Mouse (Mus musculus) gastrocnemius, adult 2 months (tissue): ENCODE measurements around the gene Wdr4. TPM values are rescaled to one million over a fixed set of nuclear protein-coding genes. Genes with fewer than 3 reads are reported as not detected.

Experiments used
- DNase-seq: peaks from one replicate; pipeline ENCODE4 v3.0.0; 2022
- H3K27ac ChIP-seq: fragments of 200-600 bp; 2 replicates; pipeline ENCODE4 v1.8.1; 2022; ENCODE audit warnings: mild to moderate bottlenecking
- H3K4me3 ChIP-seq: fragments of 200-600 bp; 2 replicates; pipeline ENCODE4 v1.8.1; 2022; ENCODE audit warnings: mild to moderate bottlenecking, moderate library complexity
- CTCF ChIP-seq: fragments of 200-600 bp; IDR thresholded peaks from 2 replicates; pipeline ENCODE4 v1.8.1; 2022; ENCODE audit warnings: antibody characterized with exemption, mild to moderate bottlenecking, moderate library complexity
- intact Hi-C: fragments of 180-260 bp; cut with DNase I; formaldehyde crosslinking; loops from one replicate; pipeline ENCODE4 v1.15.1; 2025
- long read RNA-seq, 2 experiments: library from polyadenylated mRNA; stranded (forward); transcript quantifications; one replicate each; pipeline ENCODE4 v2.0.0; 2021
- total RNA-seq, 2 experiments: library from RNA; stranded (reverse); gene quantifications; 2 replicates each; pipeline ENCODE4 v1.2.3; 2021

Wdr4 gene
- total RNA-seq = 1 to 10 TPM; 4.3 to 7.7 TPM
- long read RNA-seq, experiment 1, full-length matches to known transcripts = 10 of 10 reads
- long read RNA-seq, experiment 1, partial matches to known transcripts = 0 of 10 reads
- long read RNA-seq, experiment 1, other reads (novel, unspliced or antisense) = 0 of 10 reads
- long read RNA-seq, experiment 2, full-length matches to known transcripts = 13 of 18 reads
- long read RNA-seq, experiment 2, partial matches to known transcripts = 1 of 18 reads
- long read RNA-seq, experiment 2, other reads (novel, unspliced or antisense) = 4 of 18 reads

GRCm38 (mm10) chr17:31519946-31520838 lies at the start of gene Wdr4, which contains the start of gene Ndufv3:
Gene Wdr4 (minus strand): TSS chr17:31519980.
Gene Ndufv3 (plus strand): TSS chr17:31520115.
- intact Hi-C loops = loop anchor here (2.0 kb wide), 1 partner anchor 45 kb away; the partner anchor contains the start of gene Pknox1
- TF ChIP-seq CTCF = no peak
- Histone ChIP-seq H3K4me3 (peak within 1 kb of the TSS; percentile 89), H3K27ac (peak within 1 kb of the TSS; percentile 97)
- peak; percentile 100 for DNase-seq

GRCm38 (mm10) chr17:31566276-31566675 lies 46.5 kb upstream of the Wdr4 start:
- Histone ChIP-seq H3K27ac (peak overlapping the region; percentile 96), H3K4me3 (peak overlapping the region; percentile 94)
- no peak for TF ChIP-seq CTCF
- no peak for DNase-seq
- intact Hi-C loops = loop anchor here (5.0 kb wide), 1 partner anchor 91 kb away; the partner anchor contains the start of gene U2af1

GRCm38 (mm10) chr17:31565141-31566056 lies 45.6 kb upstream of the Wdr4 start:
- peak; percentile 81 for DNase-seq
- intact Hi-C loops = loop anchor here (2.0 to 5.0 kb wide), 3 partner anchors 45 to 92 kb away; partner anchors contain the start of genes Ndufv3 and U2af1
- peak overlapping the region; percentile 96 for H3K27ac ChIP-seq
- no peak for TF ChIP-seq CTCF
- peak overlapping the region; percentile 94 for H3K4me3 ChIP-seq

GRCm38 (mm10) chr17:31564858-31565140 lies 45.0 kb upstream of the Wdr4 start:
- peak overlapping the region; percentile 96 for H3K27ac ChIP-seq
- no peak for TF ChIP-seq CTCF
- intact Hi-C loops = loop anchor here (2.0 to 5.0 kb wide), 3 partner anchors 44 to 93 kb away; partner anchors contain the start of genes Ndufv3 and U2af1

GRCm38 (mm10) chr17:31564015-31564857 lies 44.5 kb upstream of the Wdr4 start, which contains the start of gene Pknox1:
Gene Pknox1 (plus strand): TSS chr17:31564734.
- H3K4me3 ChIP-seq = peak within 1 kb of the TSS; percentile 94
- no peak for TF ChIP-seq CTCF
- peak within 1 kb of the TSS; percentile 99 for H3K27ac ChIP-seq
- intact Hi-C loops = loop anchor here (2.0 kb wide), 2 partner anchors 43 to 51 kb away; partner anchors contain the start of gene Ndufv3
- peak; percentile 99 for DNase-seq

More at GRCm38 (mm10) chr17:31564858-31565140, 45.0 kb upstream of the Wdr4 start:
- peak overlapping the region; percentile 94 for H3K4me3 ChIP-seq
- DNase-seq = no peak

GRCm38 (mm10) chr17:31563632-31564014 lies 43.8 kb upstream of the Wdr4 start:
- H3K27ac ChIP-seq = peak overlapping the region; percentile 99
- TF ChIP-seq CTCF = no peak
- peak; percentile 44 for DNase-seq
- intact Hi-C loops = loop anchor here (2.0 kb wide), 2 partner anchors 43 to 51 kb away; partner anchors contain the start of gene Ndufv3
- H3K4me3 ChIP-seq = peak overlapping the region; percentile 86

GRCm38 (mm10) chr17:31559021-31559789 lies 39.4 kb upstream of the Wdr4 start:
- no peak for TF ChIP-seq CTCF
- intact Hi-C loops = no loop called here

GRCm38 (mm10) chr17:31557947-31558542 lies 38.3 kb upstream of the Wdr4 start:
- TF ChIP-seq CTCF = no peak
- no peak for DNase-seq
- Histone ChIP-seq H3K27ac (peak overlapping the region; percentile 35), H3K4me3 (peak overlapping the region; percentile 26; the same call in 1 of the 2 replicates)
- intact Hi-C loops = no loop called here

More at GRCm38 (mm10) chr17:31559021-31559789, 39.4 kb upstream of the Wdr4 start:
- Histone ChIP-seq H3K27ac (no peak overlapping the region), H3K4me3 (no peak overlapping the region)
- no peak for DNase-seq

- Histone ChIP-seq H3K4me3 (peak overlapping the region; percentile 26), H3K27ac (peak overlapping the region; percentile 35)
- DNase-seq = peak; percentile 38
- intact Hi-C loops = no loop called here
- TF ChIP-seq CTCF = no peak
These were observed 37.5 kb upstream of the Wdr4 start for GRCm38 (mm10) chr17:31557124-31557880.
